Mouse (Mus musculus) embryonic facial prominence, embryonic 13.5 days (tissue): ENCODE measurements at regions not wholly inside any gene's neighbourhood (a gene's known extent, or its start where the extent isn't known, plus 50 kb on each side); places are given as distances from the start of the nearest gene placed in this dataset.

Experiments used
- ATAC-seq: fragments of 200-750 bp; cut with Nextera tagmentation; 2 replicates; pipeline ENCODE4 v1.8.0; 2017; ENCODE audit warnings: low read depth; ENCODE audit not compliant: insufficient number of reproducible peaks, insufficient read depth, low FRiP score, low TSS enrichment
- H3K27ac ChIP-seq: fragments of 300-500 bp; sonication (generic); 2 replicates; pipeline ENCODE4 v1.5.1; 2015; ENCODE audit warnings: moderate library complexity, mild to moderate bottlenecking, inconsistent platforms
- H3K27me3 ChIP-seq: fragments of 300-500 bp; sonication (generic); 2 replicates; pipeline ENCODE4 v1.6.1; 2015; ENCODE audit warnings: mild to moderate bottlenecking, inconsistent platforms
- H3K36me3 ChIP-seq: fragments of 300-500 bp; sonication (generic); 2 replicates; pipeline ENCODE4 v1.6.1; 2015; ENCODE audit warnings: mild to moderate bottlenecking, inconsistent platforms
- H3K4me1 ChIP-seq: fragments of 300-500 bp; sonication (generic); 2 replicates; pipeline ENCODE4 v1.6.1; 2015; ENCODE audit warnings: inconsistent platforms
- H3K4me2 ChIP-seq: fragments of 300-500 bp; sonication (generic); 2 replicates; pipeline ENCODE4 v1.6.1; 2015; ENCODE audit warnings: moderate library complexity, mild to moderate bottlenecking, inconsistent platforms
- H3K4me3 ChIP-seq: fragments of 300-500 bp; sonication (generic); 2 replicates; pipeline ENCODE4 v1.5.1; 2015; ENCODE audit warnings: mild to moderate bottlenecking, inconsistent platforms
- H3K9ac ChIP-seq: fragments of 300-500 bp; sonication (generic); 2 replicates; pipeline ENCODE4 v1.6.1; 2015; ENCODE audit warnings: mild to moderate bottlenecking, inconsistent platforms
- H3K9me3 ChIP-seq: fragments of 300-500 bp; sonication (generic); 2 replicates; pipeline ENCODE4 v1.6.1; 2016; ENCODE audit warnings: inconsistent platforms
- whole genome bisulfite sequencing: fragments of 180-500 bp; shearing (Covaris S2); methylation state at CpG from one replicate; pipeline ENCODE4 v1.1.7; 2015; ENCODE audit warnings: mixed read lengths; 5-methylcytosine and 5-hydroxymethylcytosine counted together

DNA sequence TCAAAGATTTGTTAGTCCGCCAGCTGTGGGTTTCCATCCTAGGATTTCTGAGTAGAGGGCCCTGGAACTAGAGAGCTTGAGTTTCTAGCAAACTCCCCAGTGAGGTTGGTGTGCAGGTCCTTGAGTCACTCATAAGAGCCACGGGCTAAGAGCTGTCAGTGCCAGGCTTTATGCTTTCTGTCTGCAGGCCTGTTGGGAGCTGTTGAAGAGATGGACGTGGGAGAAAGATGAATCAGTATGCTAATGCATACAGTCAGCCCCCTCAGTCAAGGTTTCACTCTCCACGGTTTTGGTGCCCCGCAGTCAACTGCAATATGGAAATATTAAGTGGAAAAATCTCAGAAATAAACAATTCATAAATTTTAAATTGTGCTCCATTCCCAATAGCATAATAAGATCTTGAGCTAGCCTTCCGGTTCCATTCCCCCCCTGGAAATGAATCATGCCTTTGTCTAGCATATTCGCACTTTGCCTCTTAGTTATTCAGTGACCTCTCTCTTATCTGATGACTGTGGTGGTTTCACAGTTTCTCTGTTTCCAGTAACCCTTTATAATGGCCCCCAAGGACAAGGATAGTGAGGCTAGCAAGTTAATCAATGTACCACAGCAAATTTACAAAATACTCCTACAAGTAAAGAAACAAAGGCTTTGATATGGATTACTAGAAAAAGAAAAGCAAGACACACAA, 199.4 kb upstream of the Eci2 start:
- no peak overlapping the region for H3K27ac ChIP-seq
- 74% methylated on average over 7 of the region's 7 CpGs for WGBS
- no peak overlapping the region for H3K4me2 ChIP-seq
- H3K9me3 ChIP-seq = no peaks in the 10 kb centered on the region
- H3K27me3 ChIP-seq = no peaks in the 10 kb centered on the region
- no peaks in the 10 kb centered on the region for H3K4me1 ChIP-seq
- no peak overlapping the region for H3K9ac ChIP-seq
- no peaks in the 10 kb centered on the region for H3K36me3 ChIP-seq
- no peak overlapping the region for H3K4me3 ChIP-seq
- no peak for ATAC-seq

DNA sequence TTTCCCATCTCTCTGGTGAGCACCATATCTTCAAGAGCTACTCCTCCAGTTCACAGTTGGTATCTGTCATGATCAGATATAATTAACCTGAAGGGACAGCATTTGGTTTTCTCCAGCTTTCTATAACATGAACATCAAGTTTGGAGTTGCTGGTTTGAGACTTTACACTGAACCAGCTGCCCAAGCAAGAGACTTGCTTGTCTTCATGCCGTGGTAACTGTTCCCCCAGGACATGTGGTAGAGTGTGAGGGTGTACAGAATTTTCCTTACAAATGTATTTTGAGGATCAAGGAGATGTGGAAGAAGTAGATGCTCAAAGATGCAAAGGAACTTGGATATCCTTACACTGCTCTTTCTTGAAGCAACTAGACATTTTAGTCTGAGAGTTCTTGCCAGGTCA, 200.0 kb upstream of the Eci2 start:
- H3K4me2 ChIP-seq = no peak overlapping the region
- no peak for ATAC-seq
- no peaks in the 10 kb centered on the region for H3K27me3 ChIP-seq
- WGBS = 82% methylated on average over 1 of the region's 1 CpGs
- H3K9ac ChIP-seq = no peak overlapping the region
- no peaks in the 10 kb centered on the region for H3K36me3 ChIP-seq
- H3K4me1 ChIP-seq = no peaks in the 10 kb centered on the region
- no peaks in the 10 kb centered on the region for H3K9me3 ChIP-seq
- H3K27ac ChIP-seq = no peak overlapping the region
- H3K4me3 ChIP-seq = no peak overlapping the region

DNA sequence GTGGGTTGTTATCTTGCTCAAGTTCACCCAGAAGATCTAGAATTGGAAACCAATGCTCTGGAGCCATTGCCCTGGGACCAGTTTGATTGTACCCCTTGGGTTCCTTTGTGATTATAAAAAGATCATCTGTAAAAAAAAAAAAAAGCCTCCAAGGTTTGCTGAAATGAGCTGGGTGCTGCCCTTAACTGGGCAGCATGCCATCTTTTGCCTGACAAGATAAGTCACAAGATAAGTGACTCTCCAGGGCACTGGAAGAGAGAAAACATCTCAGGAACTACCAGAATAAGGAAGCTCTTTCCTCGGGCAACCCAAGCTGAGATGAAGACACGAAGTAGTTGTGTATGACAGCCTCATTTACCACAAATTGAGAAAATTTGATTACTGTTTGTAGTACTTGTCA, 202.7 kb upstream of the Eci2 start:
- Histone ChIP-seq H3K27me3 (no peaks in the 10 kb centered on the region), H3K4me3 (no peak overlapping the region), H3K4me1 (no peaks in the 10 kb centered on the region), H3K9ac (no peak overlapping the region), H3K9me3 (no peaks in the 10 kb centered on the region), H3K4me2 (no peak overlapping the region), H3K27ac (no peak overlapping the region), H3K36me3 (no peaks in the 10 kb centered on the region)
- ATAC-seq = no peak
- WGBS = 66% methylated on average over 2 of the region's 2 CpGs

DNA sequence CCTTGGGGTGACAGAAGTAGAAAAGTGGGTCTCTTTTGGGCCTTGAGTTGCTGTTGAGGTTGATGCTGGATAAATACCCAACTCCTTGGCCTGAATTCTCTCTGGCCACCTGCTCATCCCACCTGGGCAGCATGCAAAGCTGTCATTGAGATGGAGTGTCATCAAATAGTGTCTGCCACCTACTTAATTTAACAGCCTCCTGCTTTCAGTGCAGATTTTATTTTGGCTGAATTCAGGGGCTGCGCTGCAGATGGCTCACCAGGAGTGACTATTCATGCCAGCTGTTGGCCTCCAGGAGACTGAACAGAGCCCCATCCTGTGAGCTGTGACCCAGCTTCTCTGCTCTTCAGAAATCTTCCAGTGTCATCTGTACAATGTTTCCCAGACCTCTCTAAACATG, 206.7 kb upstream of the Eci2 start:
- Histone ChIP-seq H3K4me2 (no peak overlapping the region), H3K9ac (no peak overlapping the region), H3K4me3 (no peak overlapping the region), H3K9me3 (no peaks in the 10 kb centered on the region), H3K36me3 (no peaks in the 10 kb centered on the region), H3K4me1 (no peaks in the 10 kb centered on the region), H3K27me3 (no peaks in the 10 kb centered on the region), H3K27ac (no peak overlapping the region)
- no peak for ATAC-seq
- 79% methylated on average over 1 of the region's 1 CpGs for WGBS

DNA sequence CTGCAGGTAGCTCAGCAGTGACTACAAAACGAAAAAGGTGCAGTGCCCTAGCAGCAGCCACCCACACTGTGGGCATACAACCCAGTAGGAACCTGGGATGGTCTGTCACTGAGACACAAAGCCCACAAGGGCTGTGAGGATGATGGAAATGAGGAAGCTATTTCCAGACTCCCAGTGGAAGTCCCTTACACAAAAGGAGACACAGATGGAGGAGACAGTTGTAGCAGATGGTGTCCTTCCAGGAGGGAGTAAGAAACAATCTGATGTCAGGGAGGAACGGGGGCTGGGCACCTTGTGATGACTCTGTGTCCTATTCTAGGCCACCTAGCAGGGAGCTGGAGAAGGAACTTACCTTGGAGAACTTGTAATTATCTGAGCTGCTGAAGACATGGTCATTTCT, 214.5 kb upstream of the Eci2 start:
- Histone ChIP-seq H3K9me3 (no peaks in the 10 kb centered on the region), H3K9ac (no peak overlapping the region), H3K4me1 (no peaks in the 10 kb centered on the region), H3K36me3 (no peaks in the 10 kb centered on the region), H3K27me3 (no peaks in the 10 kb centered on the region), H3K27ac (no peak overlapping the region), H3K4me3 (no peak overlapping the region), H3K4me2 (no peak overlapping the region)
- WGBS = 72% methylated on average over 2 of the region's 2 CpGs
- no peak for ATAC-seq

DNA sequence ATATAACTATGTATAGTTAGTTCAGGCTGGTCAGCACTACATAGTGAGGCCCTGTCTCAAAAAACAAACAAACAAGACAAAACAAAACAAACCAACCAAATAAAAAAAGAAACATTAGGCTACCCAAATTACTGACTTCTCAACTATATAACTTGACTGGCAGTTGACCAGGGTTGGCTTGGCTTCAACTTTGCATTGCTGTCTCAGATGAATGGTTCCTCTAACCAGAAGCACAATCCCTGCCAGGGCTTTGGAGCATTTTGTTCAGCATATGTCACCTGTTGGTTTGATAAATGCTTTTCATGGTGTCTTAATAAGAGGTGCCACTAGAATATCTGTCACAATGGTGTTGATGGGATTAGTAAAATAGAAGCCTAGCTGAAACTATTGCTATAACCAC, 217.1 kb upstream of the Eci2 start:
- H3K4me2 ChIP-seq = no peak overlapping the region
- no peaks in the 10 kb centered on the region for H3K9me3 ChIP-seq
- H3K4me3 ChIP-seq = no peak overlapping the region
- H3K9ac ChIP-seq = no peak overlapping the region
- H3K36me3 ChIP-seq = no peaks in the 10 kb centered on the region
- no peak overlapping the region for H3K27ac ChIP-seq
- no peak for ATAC-seq
- H3K27me3 ChIP-seq = no peaks in the 10 kb centered on the region
- H3K4me1 ChIP-seq = no peaks in the 10 kb centered on the region

DNA sequence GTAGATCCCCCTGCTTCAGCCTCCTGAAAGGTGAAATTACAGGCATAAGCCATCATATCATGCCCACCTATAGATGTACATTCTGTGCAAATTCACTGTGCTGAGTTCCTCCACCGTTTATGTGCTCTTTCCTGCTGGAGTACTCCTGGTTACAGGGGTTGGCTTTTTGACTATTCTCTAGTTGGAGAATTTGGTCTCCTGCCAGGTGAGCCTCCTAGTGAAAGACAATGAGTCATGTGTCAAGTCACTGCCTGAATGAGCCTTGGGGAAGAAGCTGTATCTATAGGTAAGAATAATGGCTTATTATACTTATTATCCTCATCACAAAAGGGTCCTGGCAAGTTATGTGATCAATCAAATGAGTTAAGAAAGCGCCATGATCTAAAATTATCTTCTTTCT, 230.5 kb upstream of the Eci2 start:
- Histone ChIP-seq H3K36me3 (no peaks in the 10 kb centered on the region), H3K4me3 (no peak overlapping the region), H3K9me3 (0 out of 2 replicates have a peak, but pooled peaks cover 4% of the 10 kb centered on the region), H3K4me1 (no peaks in the 10 kb centered on the region), H3K4me2 (no peak overlapping the region), H3K27ac (no peak overlapping the region), H3K9ac (no peak overlapping the region), H3K27me3 (no peaks in the 10 kb centered on the region)
- no peak for ATAC-seq
- WGBS = 79% methylated on average over 2 of the region's 2 CpGs

DNA sequence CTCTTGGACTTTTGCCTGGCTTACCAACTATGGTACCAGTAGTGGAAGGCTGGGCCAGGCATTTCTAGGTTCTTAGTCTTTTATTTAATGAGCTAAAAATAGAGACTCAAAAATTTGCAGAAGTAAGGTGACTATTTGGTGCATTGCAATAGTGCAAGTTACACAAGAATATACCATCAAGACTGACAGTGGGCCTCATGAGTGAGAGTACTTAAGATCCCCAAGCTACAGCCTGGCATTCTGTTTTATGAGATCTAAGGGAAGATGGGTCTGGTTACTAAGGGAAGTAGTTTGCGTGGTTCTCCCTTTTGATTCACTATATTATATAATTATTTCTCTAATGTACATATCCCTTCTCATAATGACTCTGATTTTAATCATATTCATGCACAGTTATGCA, 231.8 kb upstream of the Eci2 start:
- WGBS = 87% methylated on average over 1 of the region's 1 CpGs
- Histone ChIP-seq H3K27ac (no peak overlapping the region), H3K27me3 (no peaks in the 10 kb centered on the region), H3K4me3 (no peak overlapping the region), H3K9ac (no peak overlapping the region), H3K36me3 (no peaks in the 10 kb centered on the region), H3K9me3 (no peaks in the 10 kb centered on the region), H3K4me2 (no peak overlapping the region), H3K4me1 (no peaks in the 10 kb centered on the region)
- ATAC-seq = no peak

DNA sequence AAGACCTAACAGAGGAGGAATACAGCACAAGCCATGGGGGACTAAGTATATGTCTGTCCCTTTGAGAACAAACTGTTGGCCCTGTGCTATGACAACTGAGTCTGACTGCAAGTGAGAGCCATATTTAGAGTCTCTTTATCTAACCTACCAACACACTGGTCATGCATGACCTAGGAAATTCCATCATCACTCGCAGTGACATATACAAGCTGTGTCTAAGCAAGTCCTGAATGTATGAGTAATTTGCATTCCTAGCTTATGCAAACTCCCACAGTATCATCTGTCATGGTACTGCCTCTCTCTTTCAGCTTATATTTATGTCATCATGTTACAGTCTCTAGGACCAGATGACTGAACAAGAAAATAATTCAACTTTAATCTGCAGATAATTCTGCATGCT, 257.1 kb upstream of the Eci2 start:
- no peaks in the 10 kb centered on the region for H3K36me3 ChIP-seq
- H3K27me3 ChIP-seq = no peaks in the 10 kb centered on the region
- H3K9me3 ChIP-seq = no peaks in the 10 kb centered on the region
- peaks cover 7% of the 10 kb centered on the region; the same call in 1 of the 2 replicates for H3K4me1 ChIP-seq
- no peak overlapping the region for H3K9ac ChIP-seq
- no peak overlapping the region for H3K4me3 ChIP-seq
- no peak for ATAC-seq
- no peak overlapping the region for H3K4me2 ChIP-seq
- no peak overlapping the region for H3K27ac ChIP-seq
- 40% methylated on average over 1 of the region's 1 CpGs for WGBS

DNA sequence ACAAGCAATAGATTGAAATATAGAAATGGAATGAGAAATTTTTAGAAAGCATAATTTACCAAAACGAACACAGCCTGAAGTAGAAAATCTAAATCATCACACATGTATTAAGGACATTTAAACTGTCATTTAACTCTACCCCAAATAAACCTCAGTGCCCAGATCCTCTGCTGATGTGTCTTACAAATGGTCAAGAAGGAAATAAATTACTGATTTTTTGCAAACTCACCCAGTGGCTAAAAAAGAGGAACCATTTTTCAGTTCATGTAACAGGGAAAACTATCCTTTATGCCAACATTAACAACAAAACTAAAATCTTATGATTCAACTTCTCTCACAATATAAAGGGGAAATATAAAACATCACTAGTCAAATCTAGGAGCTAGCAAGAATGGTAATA, 275.2 kb upstream of the Eci2 start:
- Histone ChIP-seq H3K9ac (no peak overlapping the region), H3K4me2 (no peak overlapping the region), H3K27ac (no peak overlapping the region), H3K9me3 (no peaks in the 10 kb centered on the region), H3K4me3 (no peak overlapping the region), H3K4me1 (no peaks in the 10 kb centered on the region), H3K27me3 (no peaks in the 10 kb centered on the region), H3K36me3 (no peaks in the 10 kb centered on the region)
- ATAC-seq = no peak
- 57% methylated on average over 1 of the region's 1 CpGs for WGBS

DNA sequence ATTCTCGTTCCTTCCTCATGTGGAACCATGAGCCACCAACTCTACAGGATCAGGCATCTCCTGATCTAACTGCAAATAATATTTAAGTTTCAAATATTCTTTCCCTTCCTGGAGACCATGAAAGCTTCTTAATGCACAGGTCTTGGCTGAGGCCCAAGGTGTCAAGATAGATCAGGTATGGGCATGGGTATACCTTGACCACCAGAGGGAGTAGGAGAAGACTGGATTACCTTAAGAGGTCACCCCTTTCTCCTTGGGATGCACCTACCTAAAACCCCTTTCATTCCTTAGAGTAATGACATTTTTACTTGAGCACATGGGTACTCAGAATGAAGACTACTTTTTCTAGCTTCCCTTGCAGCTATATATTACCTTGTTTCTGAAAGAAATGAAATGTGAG, 289.9 kb upstream of the Eci2 start:
- no peak overlapping the region for H3K4me3 ChIP-seq
- ATAC-seq = no peak
- H3K27ac ChIP-seq = no peak overlapping the region
- WGBS = 96% methylated on average over 1 of the region's 1 CpGs
- no peak overlapping the region for H3K4me2 ChIP-seq
- H3K4me1 ChIP-seq = no peaks in the 10 kb centered on the region
- H3K27me3 ChIP-seq = no peaks in the 10 kb centered on the region
- H3K36me3 ChIP-seq = no peaks in the 10 kb centered on the region
- no peak overlapping the region for H3K9ac ChIP-seq
- H3K9me3 ChIP-seq = no peaks in the 10 kb centered on the region

DNA sequence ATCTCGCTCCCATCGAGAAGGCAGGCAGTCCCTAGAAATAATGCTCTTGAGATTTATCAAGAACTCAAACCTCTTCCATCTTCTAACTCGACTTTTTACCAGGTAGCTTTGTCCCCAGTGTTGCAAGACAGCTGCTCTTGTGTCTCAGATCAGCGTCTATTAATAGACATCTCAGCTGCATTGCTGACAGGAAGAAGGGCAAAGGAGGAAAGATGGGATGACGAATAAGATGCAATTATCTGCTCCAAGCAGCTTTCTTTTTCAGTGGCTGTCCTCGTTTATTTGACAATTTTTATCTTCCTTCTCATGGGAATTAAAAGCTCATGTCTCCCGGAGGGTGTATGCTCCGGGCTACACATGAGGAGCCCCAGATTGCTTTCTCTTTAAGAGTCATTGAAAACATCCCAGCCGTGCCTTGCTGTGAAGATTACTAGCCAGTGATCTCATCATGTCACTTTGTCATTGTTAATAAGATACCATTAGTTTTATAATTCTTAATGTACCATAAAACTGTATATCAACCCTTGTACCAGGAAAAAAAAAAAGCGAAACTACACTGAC, 299.9 kb upstream of the Eci2 start:
- no peaks in the 10 kb centered on the region for H3K9me3 ChIP-seq
- H3K27ac ChIP-seq = no peak overlapping the region
- ATAC-seq = no peak
- H3K4me3 ChIP-seq = no peak overlapping the region
- no peak overlapping the region for H3K4me2 ChIP-seq
- 35% methylated on average over 10 of the region's 10 CpGs for WGBS
- no peaks in the 10 kb centered on the region for H3K4me1 ChIP-seq
- H3K9ac ChIP-seq = no peak overlapping the region
- no peaks in the 10 kb centered on the region for H3K27me3 ChIP-seq
- H3K36me3 ChIP-seq = no peaks in the 10 kb centered on the region
